Mouse (Mus musculus): ENCODE measurements at regions not wholly inside any gene's neighbourhood (a gene's known extent, or its start where the extent isn't known, plus 50 kb on each side); places are given as distances from the start of the nearest gene placed in this dataset.

DNA sequence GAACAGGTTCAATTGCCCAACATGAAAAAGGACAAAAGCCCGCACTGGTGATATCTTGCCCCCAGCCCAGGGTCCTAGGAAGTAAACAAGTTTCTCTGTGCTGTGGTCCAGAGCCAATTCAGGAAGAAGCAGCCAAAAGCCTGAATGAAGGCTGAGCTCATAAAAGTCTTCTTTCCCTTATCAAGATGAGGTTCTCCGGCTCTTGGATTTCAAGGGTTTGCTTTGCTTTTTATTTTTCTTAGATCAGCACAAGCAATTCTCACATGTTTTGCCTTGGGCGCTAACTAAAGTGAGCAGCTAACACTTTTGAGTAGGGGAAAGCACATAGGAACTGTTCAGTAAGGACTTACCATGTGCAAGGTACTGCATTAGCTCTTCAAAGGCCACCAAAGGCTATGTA lies 2208.0 kb upstream of the Gm7489 start:
- TF ChIP-seq GATA1 (IDR thresholded peaks at IDR 0.05; ENCODE audit: borderline replicate concordance, low read length) = no peak
- no peak for TF ChIP-seq FLI1 (IDR thresholded peaks at IDR 0.05; ENCODE audit: low read length)

Measured in megakaryocyte, embryonic 14.5 days (primary cell).